Comparison of ENCODE assay signal across 15 mouse cellular contexts in genomic region chr5:84289429-84289977, GRCm38 (mm10).
"Had no signal": no experiment of that assay in that cellular context is flagged by ENCODE, and none has a peak within 500 bp of the region (broad histone marks: within the 10 kb centered on the region; RNA-seq: fewer than 3 reads in every experiment).

No protein-coding gene starts in this region.

- H3K4me2 ChIP-seq: neural tube, embryonic 15.5 days; stomach, embryonic 15.5 days had no signal

- H3K4me3 ChIP-seq: neural tube, embryonic 15.5 days; stomach, embryonic 15.5 days had no signal

- H3K9ac ChIP-seq: neural tube, embryonic 15.5 days; stomach, embryonic 15.5 days had no signal

- H3K36me3 ChIP-seq: neural tube, embryonic 15.5 days; stomach, embryonic 15.5 days had no signal

- DNase-seq: retina, postnatal 1 day; right cerebral cortex, adult 18-20 months; right cerebral cortex, postnatal 14 days; right cerebral cortex, postnatal 25 days; right cerebral cortex, postnatal 4 days; spleen, adult 18-20 months; thymus, adult 18-20 months; thymus, adult 2 months; thymus, postnatal 14 days; thymus, postnatal 25 days; thymus, postnatal 36 days; thymus, postnatal 4 days had no signal

- H3K4me1 ChIP-seq: neural tube, embryonic 15.5 days; stomach, embryonic 15.5 days had no signal

- H3K27me3 ChIP-seq: stomach, embryonic 15.5 days had no signal

- H3K27ac ChIP-seq: neural tube, embryonic 15.5 days; stomach, embryonic 15.5 days; stomach, postnatal 0 days had no signal

- H3K9me3 ChIP-seq: neural tube, embryonic 15.5 days; stomach, embryonic 15.5 days had no signal
